Mouse (Mus musculus) kidney, adult 2 months (tissue): ENCODE data around the gene Ccdc42.

ENCODE experiments used
- CTCF ChIP-seq: fragments of 200-500 bp; conservative IDR thresholded peaks from 2 replicates; pipeline ENCODE4 v1.5.1; 2011; ENCODE audit warnings: low read depth, mild to moderate bottlenecking, control low read depth, low read length, moderate library complexity, mixed read lengths; ENCODE audit not compliant: insufficient read depth, insufficient read length
- POLR2A ChIP-seq: fragments of 200-500 bp; IDR thresholded peaks from one replicate; pipeline ENCODE4 v1.6.1; 2011; ENCODE audit warnings: low read depth, low read length, control low read depth

- TF ChIP-seq POLR2A (no peak), CTCF (peak; percentile 48)
Measured at GRCm38 (mm10) chr11:68559546-68559945, 27.3 kb upstream of the Ccdc42 start.
